Mouse (Mus musculus): Measurements from ENCODE around the gene Nedd8. TPM values are rescaled to one million over a fixed set of nuclear protein-coding genes. Genes with fewer than 3 reads are reported as not detected.

Nedd8 gene
- 322 and 329 TPM in 2 replicates for polyA plus RNA-seq (2016; fragmentation: Nextera tagmentation; extraction: Ambion mirVana)

DNA sequence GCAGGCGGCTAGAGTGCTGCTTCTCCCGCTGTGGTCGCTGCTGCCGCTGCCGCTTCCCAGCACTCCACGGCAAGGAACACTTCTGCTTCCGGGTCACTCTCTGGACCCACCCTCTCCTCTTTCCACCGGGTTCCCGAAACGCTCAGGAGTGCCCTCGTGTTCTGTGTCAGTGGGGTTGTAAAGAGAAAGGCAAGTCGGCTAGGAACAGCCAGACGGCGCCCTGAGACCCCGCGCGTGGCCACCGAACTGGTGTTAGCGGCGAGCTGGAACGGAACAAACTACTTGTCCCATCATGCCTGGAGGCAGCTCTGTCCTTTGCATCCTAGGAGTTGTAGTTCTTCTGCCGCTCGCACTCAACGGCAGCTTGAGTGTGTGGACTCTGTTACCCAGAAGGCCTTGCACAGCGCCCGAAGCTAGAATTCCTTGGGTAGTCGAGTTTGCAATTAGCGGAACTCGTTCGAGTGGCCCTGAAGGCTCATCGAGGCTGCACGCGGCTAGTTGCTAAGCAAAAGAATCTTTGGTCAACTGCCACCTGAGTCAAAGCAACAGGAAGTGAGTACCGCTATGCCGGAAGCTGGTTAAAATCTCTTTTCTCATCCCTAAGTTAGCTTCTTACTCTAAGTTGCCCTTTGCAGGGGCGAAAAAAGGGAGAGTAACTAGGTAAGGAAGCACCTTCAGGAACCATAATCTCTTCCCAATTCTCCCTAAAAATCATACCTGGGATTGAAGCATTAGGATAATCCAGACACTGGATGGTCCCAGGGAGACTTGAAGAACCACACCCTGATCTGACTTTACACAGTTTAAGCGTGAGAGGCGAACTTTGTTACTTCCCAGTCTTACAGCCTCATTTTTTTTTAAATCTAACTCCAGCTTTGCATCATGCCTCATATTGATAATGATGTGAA, at the start of gene Nedd8, which contains the start of gene Gmpr2:
Gene Nedd8, minus strand, starts transcription at position 292 of the 908 bp plus-strand sequence.
Gene Gmpr2, plus strand, starts transcription at position 109 of the 908 bp plus-strand sequence.
- Histone ChIP-seq H3K9me3 (replicated peaks) (no peaks in the 10 kb centered on the region), H3K36me3 (peaks cover 39% of the 10 kb centered on the region), H3K4me1 (peaks cover 38% of the 10 kb centered on the region), H3K27me3 (replicated peaks) (no peaks in the 10 kb centered on the region), H3K4me2 (peak within 1 kb of the TSS; percentile 83), H3K9ac (peak within 1 kb of the TSS; percentile 85), H3K4me3 (peak within 1 kb of the TSS; percentile 85), H3K27ac (peak within 1 kb of the TSS; percentile 90)
- WGBS (ENCODE audit: insufficient replicate concordance), result under 1% methylated on average over 38 of the region's 38 CpGs
- ATAC-seq, result peak; percentile 98

DNA sequence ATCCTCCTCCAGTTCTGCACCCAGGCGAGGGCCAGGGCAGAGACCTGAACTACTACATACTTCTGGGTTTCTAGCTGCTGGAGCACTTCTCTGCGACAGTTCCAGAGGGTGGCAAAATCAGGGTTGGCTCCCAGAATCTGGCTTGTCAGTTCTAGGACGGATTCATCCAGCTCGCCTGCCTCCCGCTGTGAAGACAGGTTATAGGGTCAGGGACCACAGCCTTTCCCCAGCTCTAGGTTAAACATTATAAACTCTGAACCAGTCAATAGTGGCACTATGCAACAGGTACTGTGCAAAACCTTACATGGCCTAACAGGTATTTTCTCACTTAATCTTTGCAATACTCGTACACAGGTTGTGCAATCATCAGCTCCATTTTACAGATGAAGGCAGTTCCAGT, 49.2 kb upstream of the Nedd8 start:
- ATAC-seq, result no peak
- peaks cover 41% of the 10 kb centered on the region for H3K36me3 ChIP-seq
- WGBS (ENCODE audit: insufficient replicate concordance), result 76% methylated on average over 6 of the region's 6 CpGs
- no peaks in the 10 kb centered on the region for H3K27me3 ChIP-seq (replicated peaks)
- peak overlapping the region; percentile 88 for H3K4me2 ChIP-seq
- peak overlapping the region; percentile 83 for H3K4me3 ChIP-seq
- H3K27ac ChIP-seq, result peak overlapping the region; percentile 86
- H3K9me3 ChIP-seq (replicated peaks), result no peaks in the 10 kb centered on the region
- H3K9ac ChIP-seq, result peak overlapping the region; percentile 80
- H3K4me1 ChIP-seq, result peaks cover 48% of the 10 kb centered on the region

DNA sequence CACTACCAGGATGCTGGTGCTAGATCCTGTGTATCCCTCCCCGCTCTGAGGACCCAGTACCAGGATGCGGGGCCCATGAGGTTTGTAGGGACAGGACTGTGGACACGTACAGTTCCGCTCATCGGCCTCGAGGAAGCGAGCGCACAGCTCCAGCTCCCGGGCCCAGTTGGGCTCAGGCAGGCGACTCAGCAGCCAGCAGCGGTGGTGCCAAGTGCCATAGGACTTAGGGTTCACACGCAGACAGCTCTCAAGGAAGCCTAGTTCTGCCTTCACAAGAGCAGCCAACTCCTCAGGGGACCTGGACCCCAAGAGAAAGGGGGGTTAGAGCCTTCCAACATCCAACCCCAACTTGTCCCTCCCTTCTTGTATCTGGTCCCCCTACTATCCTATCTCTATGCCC, 48.7 kb upstream of the Nedd8 start:
- Histone ChIP-seq H3K27ac (peak overlapping the region; percentile 86; the same call in 1 of the 2 replicates), H3K4me1 (peaks cover 48% of the 10 kb centered on the region), H3K36me3 (peaks cover 44% of the 10 kb centered on the region), H3K9ac (0 out of 2 replicates have a peak overlapping the region, but pooled peaks have one; percentile 80), H3K27me3 (replicated peaks) (no peaks in the 10 kb centered on the region), H3K9me3 (replicated peaks) (no peaks in the 10 kb centered on the region), H3K4me3 (peak overlapping the region; percentile 83), H3K4me2 (peak overlapping the region; percentile 88)
- ATAC-seq, result no peak
- WGBS (ENCODE audit: insufficient replicate concordance), result 91% methylated on average over 12 of the region's 12 CpGs

DNA sequence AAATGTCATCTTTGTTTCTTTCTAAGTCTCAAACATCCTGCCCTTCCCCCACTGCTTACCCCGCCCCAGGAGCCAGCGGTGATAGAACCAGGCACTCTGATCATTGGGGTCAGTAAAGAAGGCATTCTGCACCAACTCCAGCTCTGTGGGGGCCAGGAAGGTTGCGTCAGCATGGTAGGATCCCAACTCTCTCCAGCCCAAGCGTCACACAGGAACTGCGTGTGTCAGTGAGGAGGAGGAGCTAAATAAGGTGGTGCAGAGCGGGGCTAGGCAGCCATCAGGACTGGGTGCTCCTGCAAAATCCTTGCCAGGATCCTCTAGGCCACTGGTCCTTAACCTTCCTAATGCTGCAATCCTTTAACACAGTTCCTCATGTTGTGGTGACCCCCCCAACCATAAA, 47.8 kb upstream of the Nedd8 start:
- ATAC-seq, result no peak

DNA sequence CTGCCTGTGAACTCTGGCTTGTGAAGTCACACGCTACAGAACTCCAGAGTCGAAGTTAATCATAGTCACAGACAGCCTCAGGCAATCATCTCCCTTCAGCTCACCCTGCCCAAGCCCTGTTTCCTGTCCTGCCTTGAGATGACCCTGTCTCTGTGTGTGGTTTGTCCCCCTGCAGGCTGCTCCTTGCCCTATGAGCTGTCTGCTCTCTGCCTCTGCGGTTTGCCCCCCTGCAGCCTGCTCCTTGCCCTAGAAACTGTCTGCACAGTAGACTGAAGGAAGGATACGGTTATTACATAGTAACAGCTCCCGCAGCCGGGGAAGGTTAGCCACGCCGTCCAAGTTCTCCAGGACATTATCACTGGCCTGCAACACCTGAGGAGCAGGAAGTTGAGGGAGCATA, 45.0 kb upstream of the Nedd8 start:
- WGBS (ENCODE audit: insufficient replicate concordance), result 67% methylated on average over 8 of the region's 8 CpGs
- H3K36me3 ChIP-seq, result peaks cover 44% of the 10 kb centered on the region
- H3K27ac ChIP-seq, result no peak overlapping the region
- H3K4me2 ChIP-seq, result no peak overlapping the region
- H3K4me3 ChIP-seq, result no peak overlapping the region
- H3K9ac ChIP-seq, result no peak overlapping the region
- no peaks in the 10 kb centered on the region for H3K9me3 ChIP-seq (replicated peaks)
- H3K27me3 ChIP-seq (replicated peaks), result peaks cover 20% of the 10 kb centered on the region
- H3K4me1 ChIP-seq, result peaks cover 49% of the 10 kb centered on the region
- ATAC-seq, result no peak

More for the DNA sequence above, 47.8 kb upstream of the Nedd8 start:
- Histone ChIP-seq H3K36me3 (peaks cover 44% of the 10 kb centered on the region), H3K27ac (no peak overlapping the region), H3K4me1 (peaks cover 50% of the 10 kb centered on the region), H3K9ac (no peak overlapping the region), H3K4me2 (no peak overlapping the region), H3K27me3 (replicated peaks) (no peaks in the 10 kb centered on the region), H3K4me3 (no peak overlapping the region), H3K9me3 (replicated peaks) (no peaks in the 10 kb centered on the region)
- WGBS (ENCODE audit: insufficient replicate concordance), result 85% methylated on average over 6 of the region's 6 CpGs

DNA sequence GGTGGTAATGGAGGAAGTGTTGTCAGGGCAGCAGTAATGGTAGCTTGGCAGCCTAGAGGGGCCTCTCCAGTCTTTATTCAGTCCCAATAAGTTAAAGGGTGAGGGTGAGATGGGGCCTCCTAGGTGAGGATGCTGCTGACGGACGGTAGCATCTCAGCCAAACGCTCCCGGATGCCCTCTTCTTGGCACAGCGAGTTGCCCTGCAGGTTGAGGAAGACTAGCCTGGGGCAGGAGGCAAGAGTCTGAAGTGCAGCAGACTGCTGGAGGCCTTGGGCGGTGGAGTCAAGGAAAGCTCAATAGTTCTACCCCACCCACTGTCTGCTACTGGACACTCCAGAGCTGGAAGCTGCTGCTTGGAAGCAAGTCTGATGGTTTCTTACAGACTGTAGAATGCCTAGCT, 44.3 kb upstream of the Nedd8 start:
- H3K4me2 ChIP-seq, result no peak overlapping the region
- peaks cover 44% of the 10 kb centered on the region for H3K36me3 ChIP-seq
- H3K4me1 ChIP-seq, result peaks cover 50% of the 10 kb centered on the region
- H3K9me3 ChIP-seq (replicated peaks), result no peaks in the 10 kb centered on the region
- H3K4me3 ChIP-seq, result no peak overlapping the region
- ATAC-seq, result no peak
- no peak overlapping the region for H3K9ac ChIP-seq
- 76% methylated on average over 6 of the region's 6 CpGs for WGBS (ENCODE audit: insufficient replicate concordance)
- no peak overlapping the region for H3K27ac ChIP-seq
- peaks cover 21% of the 10 kb centered on the region for H3K27me3 ChIP-seq (replicated peaks)

DNA sequence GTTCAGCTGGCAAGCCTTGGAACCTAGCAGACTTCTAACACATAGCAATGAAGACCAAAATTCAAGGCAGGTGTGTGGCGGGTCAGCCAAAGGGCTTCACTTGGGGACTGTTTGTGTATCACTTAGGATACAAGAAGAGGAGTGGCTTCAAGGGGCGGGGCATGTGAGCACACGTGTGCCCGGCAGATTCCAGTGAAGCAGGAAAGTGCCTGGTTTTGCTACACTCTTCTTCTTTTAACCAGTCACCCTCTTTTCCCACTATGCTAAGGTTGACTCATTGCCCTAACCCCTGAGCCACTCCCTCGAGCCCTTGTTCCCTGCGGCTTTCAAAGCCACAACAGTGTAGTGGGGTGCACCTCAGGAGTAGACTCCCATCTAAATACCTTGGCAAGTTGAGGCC, 43.0 kb upstream of the Nedd8 start:
- H3K4me1 ChIP-seq, result peaks cover 46% of the 10 kb centered on the region
- H3K9ac ChIP-seq, result no peak overlapping the region
- H3K4me2 ChIP-seq, result no peak overlapping the region
- ATAC-seq, result no peak
- 30% methylated on average over 6 of the region's 6 CpGs for WGBS (ENCODE audit: insufficient replicate concordance)
- no peak overlapping the region for H3K4me3 ChIP-seq
- H3K27me3 ChIP-seq (replicated peaks), result peaks cover 21% of the 10 kb centered on the region
- peaks cover 39% of the 10 kb centered on the region for H3K36me3 ChIP-seq
- H3K27ac ChIP-seq, result no peak overlapping the region
- H3K9me3 ChIP-seq (replicated peaks), result no peaks in the 10 kb centered on the region

DNA sequence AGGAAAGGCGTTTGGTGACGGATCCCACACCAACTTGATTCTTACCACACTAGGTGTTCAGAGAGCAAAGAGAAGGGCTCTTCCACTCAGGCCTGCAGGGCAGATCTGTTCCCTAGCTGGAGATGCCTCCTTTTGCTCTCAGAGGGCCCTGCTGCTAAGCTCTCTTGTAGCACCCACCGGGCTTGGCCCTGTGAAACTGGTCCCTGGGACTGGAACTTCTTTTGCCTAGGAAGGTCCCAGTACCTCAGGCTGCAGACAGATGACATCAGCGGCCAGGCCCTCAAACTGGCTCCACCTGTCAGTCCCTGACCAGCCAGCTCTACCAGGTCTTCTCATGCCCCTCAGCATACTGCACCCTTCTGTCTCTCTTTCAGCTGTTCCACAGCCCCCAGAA, 41.8 kb upstream of the Nedd8 start, which contains the start of gene Tgm1:
Gene Tgm1, minus strand, starts transcription at position 198 of the 394 bp plus-strand sequence.
- Histone ChIP-seq H3K9me3 (replicated peaks) (no peaks in the 10 kb centered on the region), H3K27me3 (replicated peaks) (peaks cover 21% of the 10 kb centered on the region), H3K4me2 (peak within 1 kb of the TSS; percentile 67), H3K36me3 (peaks cover 27% of the 10 kb centered on the region), H3K4me3 (peak within 1 kb of the TSS; percentile 36), H3K9ac (peak within 1 kb of the TSS; percentile 52; the same call in 1 of the 2 replicates), H3K27ac (no peak within 1 kb of the TSS), H3K4me1 (peaks cover 42% of the 10 kb centered on the region)
- WGBS (ENCODE audit: insufficient replicate concordance), result 22% methylated on average over 4 of the region's 4 CpGs
- ATAC-seq, result no peak

DNA sequence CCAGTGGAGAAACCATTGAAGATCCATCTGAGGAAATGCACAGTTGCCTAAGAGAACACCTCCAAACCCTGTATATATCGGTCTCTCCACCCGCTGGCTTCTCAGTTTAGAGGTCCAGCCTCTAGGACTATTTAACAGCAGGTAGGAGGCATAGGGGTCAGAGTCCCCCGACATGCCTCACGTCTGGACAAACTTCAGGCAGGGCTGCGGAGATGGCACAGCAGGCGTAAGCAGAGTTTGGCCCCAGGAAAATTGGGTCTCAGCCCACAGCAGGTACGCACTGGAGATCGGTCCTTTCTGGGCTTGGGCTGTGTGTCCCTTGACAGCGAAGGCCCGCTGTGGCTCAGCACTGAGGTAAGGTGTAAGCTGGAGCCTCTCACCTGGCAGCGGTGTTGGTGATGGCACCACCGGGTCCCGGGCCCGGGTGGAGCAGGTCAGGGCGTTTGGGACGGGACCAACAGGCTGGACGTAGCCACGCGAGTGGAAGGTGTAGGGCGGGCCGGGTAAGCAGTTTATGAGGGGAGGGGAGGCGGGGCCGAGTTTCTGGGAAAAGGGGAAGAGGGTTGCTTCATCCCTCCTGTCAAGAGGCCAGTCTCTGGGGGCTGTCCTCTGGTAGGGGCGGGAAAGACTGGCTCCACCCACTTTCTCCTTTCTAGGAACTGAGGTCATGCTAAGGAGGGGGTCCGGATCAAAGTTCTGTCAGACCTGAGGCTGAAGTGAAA, 41.2 kb upstream of the Nedd8 start:
- Histone ChIP-seq H3K27me3 (replicated peaks) (peaks cover 21% of the 10 kb centered on the region), H3K4me1 (peaks cover 42% of the 10 kb centered on the region), H3K27ac (no peak overlapping the region), H3K4me2 (peak overlapping the region; percentile 67), H3K9ac (peak overlapping the region; percentile 52; the same call in 1 of the 2 replicates), H3K9me3 (replicated peaks) (no peaks in the 10 kb centered on the region), H3K4me3 (peak overlapping the region; percentile 36), H3K36me3 (peaks cover 22% of the 10 kb centered on the region)
- peak; percentile 43 for ATAC-seq
- WGBS (ENCODE audit: insufficient replicate concordance), result 13% methylated on average over 25 of the region's 25 CpGs

DNA sequence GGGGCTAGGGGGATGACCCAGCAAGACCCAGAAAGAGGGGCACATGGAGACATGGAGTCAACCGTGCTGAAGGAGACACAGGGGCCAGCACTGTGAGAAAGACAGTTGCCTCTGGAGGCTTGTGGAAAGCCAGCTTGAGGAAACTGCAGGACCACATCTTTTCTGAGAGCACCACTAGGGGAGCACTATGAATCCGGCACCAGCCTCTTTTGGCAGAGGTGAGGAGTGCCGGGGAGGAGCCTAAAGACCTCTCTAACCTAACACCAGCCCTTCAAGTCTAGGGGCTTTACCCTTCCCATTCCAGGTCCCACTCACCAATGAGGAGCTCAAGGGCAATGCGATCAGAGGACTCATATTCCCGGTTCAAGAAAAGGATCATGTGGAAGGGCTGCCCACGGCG, 39.9 kb upstream of the Nedd8 start:
- Histone ChIP-seq H3K4me1 (peaks cover 53% of the 10 kb centered on the region), H3K9ac (no peak overlapping the region), H3K27me3 (replicated peaks) (peaks cover 21% of the 10 kb centered on the region), H3K4me3 (no peak overlapping the region), H3K4me2 (no peak overlapping the region), H3K9me3 (replicated peaks) (no peaks in the 10 kb centered on the region), H3K27ac (no peak overlapping the region), H3K36me3 (peaks cover 8% of the 10 kb centered on the region)
- no peak for ATAC-seq
- WGBS (ENCODE audit: insufficient replicate concordance), result 67% methylated on average over 7 of the region's 7 CpGs

DNA sequence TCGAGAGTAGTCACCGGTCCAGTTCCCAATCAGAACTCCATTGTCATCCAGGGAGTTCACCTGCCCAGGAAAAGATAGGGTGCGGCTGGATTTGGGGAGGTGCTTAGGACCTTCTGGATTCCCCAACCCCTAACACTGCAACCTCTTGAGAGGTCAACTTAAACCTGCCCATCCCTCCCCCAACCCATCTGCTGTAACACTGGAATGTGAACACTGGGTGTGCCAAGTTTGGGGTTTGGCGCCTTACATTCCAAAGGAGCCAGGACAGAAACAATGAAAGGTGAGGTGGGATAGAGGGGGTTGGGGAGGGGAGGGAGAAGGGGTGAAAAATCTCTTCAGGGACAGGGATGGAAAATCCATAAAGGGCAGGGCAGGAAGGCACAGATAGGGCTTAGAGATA, 37.6 kb upstream of the Nedd8 start:
- Histone ChIP-seq H3K4me1 (peaks cover 59% of the 10 kb centered on the region), H3K4me3 (no peak overlapping the region), H3K27ac (no peak overlapping the region), H3K9me3 (replicated peaks) (no peaks in the 10 kb centered on the region), H3K36me3 (no peaks in the 10 kb centered on the region), H3K4me2 (no peak overlapping the region), H3K9ac (no peak overlapping the region), H3K27me3 (replicated peaks) (peaks cover 21% of the 10 kb centered on the region)
- WGBS (ENCODE audit: insufficient replicate concordance), result 80% methylated on average over 4 of the region's 4 CpGs
- ATAC-seq, result no peak

DNA sequence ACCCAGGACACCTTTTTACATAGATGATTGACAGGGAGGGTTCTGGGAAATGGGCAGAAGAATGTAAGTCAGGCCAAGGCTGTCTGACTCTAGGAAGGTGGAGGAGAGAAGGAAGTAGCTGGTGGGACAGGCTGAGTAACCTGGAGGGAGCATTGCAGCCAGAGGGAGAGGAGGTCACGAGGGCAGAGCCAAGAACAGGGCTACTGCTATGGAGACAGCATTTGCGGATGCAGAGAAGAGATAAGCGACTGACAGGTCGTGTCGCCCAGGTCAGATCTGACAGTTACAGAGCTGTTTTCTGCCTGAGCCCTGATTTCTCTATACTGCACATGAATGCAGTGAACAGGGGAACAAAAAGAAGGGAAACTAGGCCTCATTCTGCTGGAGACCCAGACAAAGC, 35.5 kb upstream of the Nedd8 start:
- Histone ChIP-seq H3K9ac (no peak overlapping the region), H3K27ac (no peak overlapping the region), H3K4me2 (no peak overlapping the region), H3K4me3 (no peak overlapping the region), H3K9me3 (replicated peaks) (no peaks in the 10 kb centered on the region), H3K36me3 (no peaks in the 10 kb centered on the region), H3K4me1 (peaks cover 40% of the 10 kb centered on the region), H3K27me3 (replicated peaks) (peaks cover 6% of the 10 kb centered on the region)
- ATAC-seq, result peak; percentile 63
- 16% methylated on average over 5 of the region's 5 CpGs for WGBS (ENCODE audit: insufficient replicate concordance)
